Mouse (Mus musculus) inflammation-experienced regulatory T-cells, adult 6 months (primary cell): ENCODE measurements around the gene Gm13304. TPM values are rescaled to one million over a fixed set of nuclear protein-coding genes. Genes with fewer than 3 reads are reported as not detected.
"Not testable (repeated sequence)": the region's sequence is repeated elsewhere in the genome, so short reads cannot be mapped to it uniquely, and the experiment has no call there.

ENCODE experiments used
- ATAC-seq: one replicate; pipeline ENCODE4 v1.8.0; 2017
- polyA plus RNA-seq, 3 experiments: library from polyadenylated mRNA; unstranded; fragments of 100-300 nt; shearing (Covaris generic); gene quantifications; one replicate each; pipeline ENCODE4 v1.2.1; 2017

Gene Gm13304
- polyA plus RNA-seq, result not detected

GRCm38 (mm10) chr4:42114517-42114916 lies at the start of gene Gm13304:
Gm13304 (plus strand) TSS chr4:42114817.
- not testable (repeated sequence) for ATAC-seq

- not testable (repeated sequence) for ATAC-seq
These were observed 23.7 kb upstream of the Gm13304 start, which contains the start of gene Gm3893 for GRCm38 (mm10) chr4:42090907-42091306. Gm3893 (plus strand) TSS chr4:42091207.

- not testable (repeated sequence) for ATAC-seq
These were observed 38.5 kb downstream of the Gm13304 start, which contains the start of gene Gm13306 for GRCm38 (mm10) chr4:42153136-42153535. Gm13306 (plus strand) TSS chr4:42153436.

Other genes with a start within 250 kb of the Gm13304 start
- not detected for gene Gm21541, start 211.2 kb upstream of the Gm13304 start, polyA plus RNA-seq
- gene Gm20878, start 173.2 kb upstream of the Gm13304 start, polyA plus RNA-seq, result 1 to 10 TPM in 2 of 3 experiments, not detected in 1; 2.5 TPM
- gene Fam205a4, start 148.8 kb upstream of the Gm13304 start, polyA plus RNA-seq, result under 1 TPM in 1 of 3 experiments, not detected in 2; 0.17 TPM
- gene Gm21093, start 80.1 kb upstream of the Gm13304 start, polyA plus RNA-seq, result not detected
- gene Gm3893, start 23.6 kb upstream of the Gm13304 start, polyA plus RNA-seq, result not detected
- gene Gm13306, start 38.6 kb downstream of the Gm13304 start, polyA plus RNA-seq, result not detected
- not detected for gene Gm13305, start 53.8 kb downstream of the Gm13304 start, polyA plus RNA-seq
- gene Gm10600, start 125.8 kb downstream of the Gm13304 start, polyA plus RNA-seq, result not detected
- not detected for gene Ccl21b, start 140.9 kb downstream of the Gm13304 start, polyA plus RNA-seq
- not detected for gene Gm21953, start 179.4 kb downstream of the Gm13304 start, polyA plus RNA-seq
- gene Fam205a3, start 203.5 kb downstream of the Gm13304 start, polyA plus RNA-seq, result not detected